Mouse (Mus musculus): Measurements from ENCODE around the gene Taf4.

GRCm38 (mm10) chr2:179985695-179986094 lies 9.2 kb upstream of the Taf4 start:
- TF ChIP-seq CTCF (IDR thresholded peaks at IDR 0.05), result no peak
- TF ChIP-seq EP300 (IDR thresholded peaks at IDR 0.05; ENCODE audit: insufficient read depth, low read depth, low read length), result no peak
- no peak for TF ChIP-seq POLR2A (IDR thresholded peaks at IDR 0.05; ENCODE audit: insufficient read depth, low read depth, low read length)
